Mouse (Mus musculus): ENCODE results near the gene Neurod1. TPM values are rescaled to one million over a fixed set of nuclear protein-coding genes. Genes with fewer than 3 reads are reported as not detected.

The Neurod1 gene
- polyA plus RNA-seq (2014; fragmentation: Nextera tagmentation; extraction: Ambion mirVana): not detected in 2 replicates

DNA sequence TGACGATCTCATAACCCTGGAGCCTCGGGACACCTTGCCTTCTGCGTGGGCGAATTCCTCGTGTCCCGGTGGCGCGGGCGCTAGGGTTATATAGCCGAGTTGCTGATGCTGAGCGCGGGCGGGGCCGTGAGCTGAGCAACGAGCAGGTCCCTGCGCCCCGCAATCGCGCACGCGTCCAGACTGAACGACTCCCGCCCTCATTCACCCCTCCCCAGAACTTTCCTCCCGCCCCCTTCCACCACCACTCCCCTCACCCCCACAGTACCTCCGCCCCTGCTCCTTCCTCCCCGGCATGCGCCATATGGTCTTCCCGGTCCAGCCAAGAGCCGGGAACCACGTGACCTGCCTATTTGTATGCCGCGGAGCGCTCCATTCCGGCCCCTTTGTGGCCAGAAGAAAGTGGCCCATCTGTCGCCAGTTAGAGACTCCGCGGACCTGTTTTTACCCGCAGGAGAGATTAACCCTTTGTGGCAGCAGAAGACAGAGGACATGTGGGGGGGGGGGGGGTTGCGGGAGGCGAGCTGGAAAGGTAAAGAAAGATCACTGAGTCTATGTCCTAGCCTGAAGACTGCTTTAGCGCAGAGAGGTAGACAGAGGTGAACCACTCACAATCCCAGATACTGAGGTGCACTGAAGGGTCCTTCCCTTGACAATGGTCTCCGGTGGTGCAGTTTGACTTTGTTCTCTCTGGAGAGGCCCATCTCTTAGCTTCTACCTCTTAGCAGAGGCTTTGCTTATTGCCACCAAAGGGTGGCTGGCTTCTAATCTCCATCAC, at the start of gene Neurod1, which contains the start of gene Cerkl:
TSS of gene Neurod1 (minus strand) at position 177 of the 775 bp plus-strand sequence.
TSS of gene Cerkl (minus strand) at position 211 of the 775 bp plus-strand sequence.
- Histone ChIP-seq H3K27ac (ENCODE audit: low read depth, low read length) (no peak within 1 kb of the TSS), H3K27me3 (ENCODE audit: control insufficient read depth, insufficient read depth, low read length) (peaks cover 77% of the 10 kb centered on the region), H3K9me3 (ENCODE audit: control insufficient read depth, low read length) (no peaks in the 10 kb centered on the region), H3K4me1 (ENCODE audit: control insufficient read depth, insufficient read depth, low read length) (peaks cover 7% of the 10 kb centered on the region; the same call in 1 of the 2 replicates), H3K36me3 (ENCODE audit: control insufficient read depth, insufficient read depth, low read length) (no peaks in the 10 kb centered on the region), H3K4me3 (ENCODE audit: low read length) (peak within 1 kb of the TSS; percentile 39), H3K9ac (ENCODE audit: low read depth, low read length) (no peak within 1 kb of the TSS), H3K4me2 (replicated peaks; ENCODE audit: low read depth, low read length) (peak within 1 kb of the TSS; percentile 46)
- ATAC-seq (ENCODE audit: low FRiP score, low TSS enrichment): peak; percentile 70; the same call in 1 of the 2 replicates
- 1% methylated on average over 41 of the region's 42 CpGs for WGBS

DNA sequence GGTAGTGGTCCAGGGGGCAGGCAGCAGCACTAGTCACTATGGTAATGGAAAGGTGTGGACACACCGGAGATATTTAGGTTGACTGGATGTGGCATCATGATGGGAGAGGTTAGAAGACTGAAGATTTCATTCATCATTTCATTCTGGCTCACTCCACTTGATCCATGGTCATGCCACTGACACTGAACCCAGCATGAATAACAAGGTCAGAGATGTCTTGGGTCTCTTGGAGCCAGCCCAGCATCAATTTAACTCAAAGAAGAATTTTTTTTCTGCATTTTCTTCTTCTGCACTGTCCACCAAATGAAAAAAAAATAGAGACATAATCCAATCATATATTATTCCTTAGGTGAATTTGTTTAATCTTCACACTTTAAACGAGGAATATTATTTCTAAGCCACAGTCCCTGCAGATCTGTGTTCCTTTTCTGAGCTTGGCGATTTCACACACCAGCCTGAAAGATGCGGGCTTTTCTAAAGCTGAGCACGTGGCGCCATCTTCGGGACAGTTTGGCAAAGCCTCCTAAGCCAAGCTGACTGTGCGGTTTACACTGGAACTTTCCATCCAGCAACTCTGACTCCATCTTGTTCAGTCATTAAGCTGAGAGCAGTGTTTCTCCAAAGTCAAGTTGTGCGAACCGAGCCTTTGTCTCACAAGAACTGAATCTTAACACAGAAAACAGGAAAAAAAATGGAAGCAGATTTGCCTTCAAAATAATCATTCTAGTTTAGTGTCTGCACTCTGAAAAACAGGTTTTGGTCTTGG, 42.6 kb upstream of the Neurod1 start:
- Histone ChIP-seq H3K4me1 (ENCODE audit: control insufficient read depth, insufficient read depth, low read length) (no peaks in the 10 kb centered on the region), H3K27ac (ENCODE audit: low read depth, low read length) (no peak overlapping the region), H3K9me3 (ENCODE audit: control insufficient read depth, low read length) (no peaks in the 10 kb centered on the region), H3K36me3 (ENCODE audit: control insufficient read depth, insufficient read depth, low read length) (no peaks in the 10 kb centered on the region), H3K4me2 (replicated peaks; ENCODE audit: low read depth, low read length) (no peak overlapping the region), H3K4me3 (ENCODE audit: low read length) (no peak overlapping the region), H3K9ac (ENCODE audit: low read depth, low read length) (no peak overlapping the region), H3K27me3 (ENCODE audit: control insufficient read depth, insufficient read depth, low read length) (no peaks in the 10 kb centered on the region)
- ATAC-seq (ENCODE audit: low FRiP score, low TSS enrichment): peak; percentile 78; the same call in 1 of the 2 replicates
- 26% methylated on average over 10 of the region's 10 CpGs for WGBS

DNA sequence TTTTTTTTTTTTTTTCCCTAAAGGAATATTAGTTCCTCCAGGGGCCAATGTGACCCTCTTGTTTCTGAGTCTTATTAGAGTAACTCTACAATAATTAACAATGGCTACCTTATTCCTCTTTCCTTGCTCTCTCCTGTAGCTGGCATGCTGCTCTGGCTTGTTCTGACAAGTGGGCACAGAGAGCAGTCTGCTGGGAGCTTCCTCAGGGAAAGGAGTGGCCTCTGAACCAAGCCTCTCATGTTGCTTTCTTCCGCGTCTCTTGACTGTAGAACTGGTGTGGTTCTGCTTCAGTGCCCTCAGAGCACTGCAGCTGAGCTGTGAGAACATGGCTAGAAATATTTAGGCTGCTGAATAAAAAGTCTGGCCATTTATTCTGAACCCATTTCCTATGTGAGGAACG, 28.6 kb upstream of the Neurod1 start:
- Histone ChIP-seq H3K9ac (ENCODE audit: low read depth, low read length) (no peak overlapping the region), H3K4me1 (ENCODE audit: control insufficient read depth, insufficient read depth, low read length) (no peaks in the 10 kb centered on the region), H3K4me3 (ENCODE audit: low read length) (no peak overlapping the region), H3K27ac (ENCODE audit: low read depth, low read length) (no peak overlapping the region), H3K36me3 (ENCODE audit: control insufficient read depth, insufficient read depth, low read length) (no peaks in the 10 kb centered on the region), H3K27me3 (ENCODE audit: control insufficient read depth, insufficient read depth, low read length) (no peaks in the 10 kb centered on the region), H3K4me2 (replicated peaks; ENCODE audit: low read depth, low read length) (no peak overlapping the region), H3K9me3 (ENCODE audit: control insufficient read depth, low read length) (no peaks in the 10 kb centered on the region)
- WGBS: 43% methylated on average over 3 of the region's 3 CpGs
- peak; percentile 69; the same call in 1 of the 2 replicates for ATAC-seq (ENCODE audit: low FRiP score, low TSS enrichment)

DNA sequence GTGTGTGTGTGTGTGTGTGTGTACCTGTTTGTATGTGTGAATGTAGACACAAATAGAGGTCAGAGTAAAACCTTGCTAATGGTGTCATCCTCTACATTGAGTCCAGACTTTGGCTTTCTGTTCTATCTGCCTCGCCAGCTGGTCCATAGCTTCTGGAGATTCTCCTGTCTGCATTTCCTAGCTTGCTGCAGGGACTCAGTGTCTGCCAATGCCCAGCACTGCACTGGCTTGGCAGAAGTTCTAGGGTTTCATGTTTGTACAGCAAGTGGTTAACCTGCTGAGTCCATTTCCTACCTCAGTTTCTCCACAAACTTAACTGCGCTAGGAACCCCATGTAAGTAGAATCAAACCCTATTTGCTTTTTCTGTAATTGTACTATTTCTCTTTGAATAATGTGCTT, 26.0 kb upstream of the Neurod1 start:
- Histone ChIP-seq H3K9ac (ENCODE audit: low read depth, low read length) (no peak overlapping the region), H3K4me1 (ENCODE audit: control insufficient read depth, insufficient read depth, low read length) (no peaks in the 10 kb centered on the region), H3K4me2 (replicated peaks; ENCODE audit: low read depth, low read length) (no peak overlapping the region), H3K36me3 (ENCODE audit: control insufficient read depth, insufficient read depth, low read length) (no peaks in the 10 kb centered on the region), H3K4me3 (ENCODE audit: low read length) (no peak overlapping the region), H3K27ac (ENCODE audit: low read depth, low read length) (no peak overlapping the region), H3K27me3 (ENCODE audit: control insufficient read depth, insufficient read depth, low read length) (no peaks in the 10 kb centered on the region), H3K9me3 (ENCODE audit: control insufficient read depth, low read length) (no peaks in the 10 kb centered on the region)
- ATAC-seq (ENCODE audit: low FRiP score, low TSS enrichment): no peak
- 97% methylated on average over 2 of the region's 2 CpGs for WGBS

DNA sequence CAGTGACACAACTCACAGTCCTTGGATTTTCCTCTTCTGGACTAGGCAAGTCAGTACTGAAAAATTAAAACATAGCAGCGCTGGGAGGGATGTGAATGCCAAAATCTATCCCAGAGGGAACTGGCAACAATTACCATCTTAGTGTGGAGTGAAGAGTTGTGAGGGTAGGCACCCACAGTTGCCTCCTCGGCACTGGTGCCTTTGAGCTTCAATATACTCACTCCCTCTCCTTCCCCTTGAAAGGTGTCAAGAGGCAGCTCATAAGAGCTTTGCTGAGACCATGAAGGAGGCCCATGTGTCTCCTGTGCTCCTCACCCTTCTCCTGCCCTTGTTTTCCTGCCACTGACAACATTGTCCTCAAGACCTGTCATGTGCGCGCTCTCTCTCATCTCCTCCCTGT, 5.9 kb upstream of the Neurod1 start:
- Histone ChIP-seq H3K9me3 (ENCODE audit: control insufficient read depth, low read length) (no peaks in the 10 kb centered on the region), H3K27me3 (ENCODE audit: control insufficient read depth, insufficient read depth, low read length) (peaks cover 41% of the 10 kb centered on the region), H3K27ac (ENCODE audit: low read depth, low read length) (no peak overlapping the region), H3K4me2 (replicated peaks; ENCODE audit: low read depth, low read length) (no peak overlapping the region), H3K36me3 (ENCODE audit: control insufficient read depth, insufficient read depth, low read length) (no peaks in the 10 kb centered on the region), H3K4me1 (ENCODE audit: control insufficient read depth, insufficient read depth, low read length) (0 out of 2 replicates have a peak, but pooled peaks cover 5% of the 10 kb centered on the region), H3K9ac (ENCODE audit: low read depth, low read length) (no peak overlapping the region), H3K4me3 (ENCODE audit: low read length) (no peak overlapping the region)
- ATAC-seq (ENCODE audit: low FRiP score, low TSS enrichment): no peak
- 84% methylated on average over 4 of the region's 4 CpGs for WGBS

DNA sequence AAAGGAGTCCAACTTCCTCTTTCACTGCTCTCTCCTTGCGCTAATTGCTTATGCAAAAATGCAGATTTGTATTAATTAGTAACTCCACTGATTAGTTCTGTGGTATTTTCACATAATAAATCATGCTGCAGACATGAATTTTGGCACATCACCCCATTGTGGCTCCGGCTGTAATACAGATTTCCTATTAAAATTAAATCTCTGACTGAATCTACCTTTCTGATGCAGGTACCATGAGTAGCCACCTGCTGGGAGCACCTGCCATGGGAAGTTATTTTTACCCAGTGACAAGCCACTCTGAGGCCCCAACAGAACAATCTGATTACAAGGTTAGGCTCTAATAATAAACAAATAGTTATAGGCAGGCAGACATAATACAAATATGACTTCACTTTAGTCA, 5.3 kb upstream of the Neurod1 start:
- no peak overlapping the region for H3K27ac ChIP-seq (ENCODE audit: low read depth, low read length)
- 0 out of 2 replicates have a peak, but pooled peaks cover 5% of the 10 kb centered on the region for H3K4me1 ChIP-seq (ENCODE audit: control insufficient read depth, insufficient read depth, low read length)
- no peak overlapping the region for H3K9ac ChIP-seq (ENCODE audit: low read depth, low read length)
- no peak for ATAC-seq (ENCODE audit: low FRiP score, low TSS enrichment)
- WGBS: 81% methylated on average over 2 of the region's 2 CpGs
- no peaks in the 10 kb centered on the region for H3K9me3 ChIP-seq (ENCODE audit: control insufficient read depth, low read length)
- H3K27me3 ChIP-seq (ENCODE audit: control insufficient read depth, insufficient read depth, low read length): peaks cover 46% of the 10 kb centered on the region
- H3K36me3 ChIP-seq (ENCODE audit: control insufficient read depth, insufficient read depth, low read length): no peaks in the 10 kb centered on the region
- H3K4me2 ChIP-seq (replicated peaks; ENCODE audit: low read depth, low read length): no peak overlapping the region
- H3K4me3 ChIP-seq (ENCODE audit: low read length): no peak overlapping the region

DNA sequence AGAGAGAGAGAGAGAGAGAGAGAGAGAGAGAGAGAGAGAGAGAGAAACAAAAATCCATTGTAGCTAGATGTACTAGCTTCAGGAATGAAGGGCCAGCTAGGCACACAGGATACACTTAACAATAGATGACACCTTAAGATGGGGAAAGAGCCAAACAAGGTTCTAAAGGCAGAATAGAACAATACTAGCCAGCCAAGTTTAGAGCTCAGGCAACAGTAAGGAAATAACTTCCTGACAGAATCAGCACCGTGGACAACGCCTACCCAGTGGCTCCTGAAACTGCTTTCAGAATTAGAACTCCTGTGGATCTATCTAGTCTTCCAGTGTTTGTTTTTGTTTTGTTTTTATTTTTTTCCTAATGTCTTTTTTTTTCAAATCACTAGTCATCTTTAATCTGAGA, 4.0 kb upstream of the Neurod1 start:
- Histone ChIP-seq H3K4me3 (ENCODE audit: low read length) (no peak overlapping the region), H3K9me3 (ENCODE audit: control insufficient read depth, low read length) (no peaks in the 10 kb centered on the region), H3K4me1 (ENCODE audit: control insufficient read depth, insufficient read depth, low read length) (0 out of 2 replicates have a peak, but pooled peaks cover 5% of the 10 kb centered on the region), H3K27me3 (ENCODE audit: control insufficient read depth, insufficient read depth, low read length) (peaks cover 59% of the 10 kb centered on the region), H3K36me3 (ENCODE audit: control insufficient read depth, insufficient read depth, low read length) (no peaks in the 10 kb centered on the region), H3K4me2 (replicated peaks; ENCODE audit: low read depth, low read length) (no peak overlapping the region), H3K27ac (ENCODE audit: low read depth, low read length) (no peak overlapping the region), H3K9ac (ENCODE audit: low read depth, low read length) (no peak overlapping the region)
- WGBS: 0% methylated on average over 2 of the region's 2 CpGs
- ATAC-seq (ENCODE audit: low FRiP score, low TSS enrichment): no peak

DNA sequence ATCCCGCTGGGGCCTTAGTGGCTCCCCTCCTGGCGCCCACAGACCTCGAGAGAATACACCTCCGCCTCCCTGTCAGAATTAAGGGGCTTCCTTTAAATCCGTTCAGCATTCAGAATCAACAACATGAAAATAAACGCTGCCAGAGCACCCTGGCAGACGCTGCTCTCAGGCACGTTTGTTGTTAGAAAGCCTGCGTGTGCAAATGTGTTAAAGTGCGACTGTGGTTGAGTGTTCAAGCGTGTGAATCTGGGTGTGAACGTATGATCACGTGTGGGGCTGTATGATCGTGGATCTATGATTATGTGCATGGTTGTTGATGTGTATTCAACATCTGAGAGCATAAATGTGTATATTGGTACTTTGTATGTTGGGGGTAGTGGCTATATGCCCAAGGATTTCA, 3.6 kb upstream of the Neurod1 start:
- Histone ChIP-seq H3K9me3 (ENCODE audit: control insufficient read depth, low read length) (no peaks in the 10 kb centered on the region), H3K9ac (ENCODE audit: low read depth, low read length) (no peak overlapping the region), H3K27ac (ENCODE audit: low read depth, low read length) (no peak overlapping the region), H3K4me3 (ENCODE audit: low read length) (no peak overlapping the region), H3K27me3 (ENCODE audit: control insufficient read depth, insufficient read depth, low read length) (peaks cover 64% of the 10 kb centered on the region), H3K36me3 (ENCODE audit: control insufficient read depth, insufficient read depth, low read length) (no peaks in the 10 kb centered on the region), H3K4me1 (ENCODE audit: control insufficient read depth, insufficient read depth, low read length) (0 out of 2 replicates have a peak, but pooled peaks cover 5% of the 10 kb centered on the region), H3K4me2 (replicated peaks; ENCODE audit: low read depth, low read length) (no peak overlapping the region)
- ATAC-seq (ENCODE audit: low FRiP score, low TSS enrichment): no peak
- 5% methylated on average over 14 of the region's 14 CpGs for WGBS
